Mouse (Mus musculus) embryonic facial prominence, embryonic 15.5 days (tissue): ENCODE results near the gene Cngb1. TPM values are rescaled to one million over a fixed set of nuclear protein-coding genes. Genes with fewer than 3 reads are reported as not detected.

Experiments used
- ATAC-seq: fragments of 200-750 bp; cut with Nextera tagmentation; 2 replicates; pipeline ENCODE4 v1.8.0; 2017; ENCODE audit warnings: low read depth, moderate TSS enrichment; ENCODE audit not compliant: insufficient number of reproducible peaks, low FRiP score, low TSS enrichment
- H3K27ac ChIP-seq: fragments of 300-500 bp; sonication (generic); replicated peaks from 2 replicates; pipeline ENCODE4 v1.5.1; 2015; ENCODE audit warnings: mild to moderate bottlenecking, inconsistent platforms
- H3K27me3 ChIP-seq: fragments of 300-500 bp; sonication (generic); 2 replicates; pipeline ENCODE4 v1.6.1; 2015; ENCODE audit warnings: inconsistent platforms
- H3K36me3 ChIP-seq: fragments of 300-500 bp; sonication (generic); 2 replicates; pipeline ENCODE4 v1.6.1; 2015; ENCODE audit warnings: mild to moderate bottlenecking, inconsistent platforms
- H3K4me1 ChIP-seq: fragments of 300-500 bp; sonication (generic); 2 replicates; pipeline ENCODE4 v1.6.1; 2015; ENCODE audit warnings: inconsistent platforms
- H3K4me2 ChIP-seq: fragments of 300-500 bp; sonication (generic); replicated peaks from 2 replicates; pipeline ENCODE4 v1.6.1; 2015; ENCODE audit warnings: mild to moderate bottlenecking, inconsistent platforms
- H3K4me3 ChIP-seq: fragments of 300-500 bp; sonication (generic); replicated peaks from 2 replicates; pipeline ENCODE4 v1.5.1; 2015; ENCODE audit warnings: mild to moderate bottlenecking, inconsistent platforms
- H3K9ac ChIP-seq: fragments of 300-500 bp; sonication (generic); 2 replicates; pipeline ENCODE4 v1.6.1; 2015; ENCODE audit warnings: inconsistent platforms
- H3K9me3 ChIP-seq: fragments of 300-500 bp; sonication (generic); replicated peaks from 2 replicates; pipeline ENCODE4 v1.6.1; 2016; ENCODE audit warnings: inconsistent platforms
- WGBS: fragments of 180-500 bp; shearing (Covaris S2); methylation state at CpG from one replicate; pipeline ENCODE4 v1.1.7; 2015; 5-methylcytosine and 5-hydroxymethylcytosine counted together
- polyA plus RNA-seq: library from polyadenylated mRNA; unstranded; fragments of >200 nt; fragmentation: Nextera tagmentation; extraction: Ambion mirVana; gene quantifications from 2 replicates; pipeline ENCODE4 v1.2.1, GENCODE M21; 2015

The Cngb1 gene
- polyA plus RNA-seq, 1 experiment from 2014 or later, result 0.94 TPM

DNA sequence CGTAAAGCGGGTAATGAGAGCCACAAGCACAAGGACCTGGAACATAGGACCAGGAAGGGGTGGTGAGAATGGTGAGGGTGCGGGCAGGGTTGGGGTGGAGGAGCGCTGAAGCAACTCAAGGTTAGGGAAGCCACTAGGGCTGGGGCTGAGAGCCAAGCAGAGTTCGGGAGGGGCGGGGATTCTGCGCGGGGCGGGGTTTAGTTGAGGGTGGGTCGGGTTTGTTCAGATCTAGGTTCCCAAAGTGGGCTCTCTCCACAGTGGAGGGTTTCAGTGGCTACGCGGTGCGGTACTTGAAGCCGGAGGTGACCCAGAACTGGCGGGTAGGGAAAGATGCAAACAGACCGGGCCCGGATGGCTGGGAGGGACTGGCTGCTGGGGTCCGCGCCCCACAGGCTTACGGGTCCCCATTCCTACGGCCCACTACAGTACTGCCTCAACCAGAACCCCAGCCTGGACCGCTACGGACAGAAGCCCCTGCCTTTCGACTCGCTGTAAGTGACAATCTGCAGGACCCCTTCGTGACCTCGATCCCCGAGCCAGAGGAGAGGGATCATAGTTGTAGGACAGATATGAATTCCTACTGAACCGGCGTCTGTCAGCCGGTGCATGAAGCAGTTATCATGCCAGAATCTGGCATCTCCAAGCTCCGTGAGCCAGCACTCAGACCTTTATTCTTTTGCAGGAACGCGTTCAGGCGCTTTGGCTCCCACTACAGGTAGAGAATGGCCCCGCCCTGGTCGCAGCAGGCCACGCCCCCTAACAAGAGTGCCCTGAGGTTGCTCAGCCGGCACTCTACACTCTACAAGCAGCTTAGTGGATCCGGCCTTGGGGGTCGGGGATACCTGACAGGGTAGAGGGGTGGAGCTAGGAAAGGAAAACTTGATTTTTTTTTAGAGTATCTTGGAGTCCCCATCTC, 14.1 kb upstream of the Cngb1 start:
- peak overlapping the region; percentile 41 for H3K4me3 ChIP-seq
- H3K27ac ChIP-seq, result no peak overlapping the region
- peak overlapping the region; percentile 94 for H3K4me2 ChIP-seq
- no peak overlapping the region for H3K9ac ChIP-seq
- H3K27me3 ChIP-seq, result no peaks in the 10 kb centered on the region
- H3K36me3 ChIP-seq, result peaks cover 12% of the 10 kb centered on the region
- H3K4me1 ChIP-seq, result peaks cover 16% of the 10 kb centered on the region
- ATAC-seq, result peak; percentile 67
- no peaks in the 10 kb centered on the region for H3K9me3 ChIP-seq
- 2% methylated on average over 41 of the region's 41 CpGs for WGBS

DNA sequence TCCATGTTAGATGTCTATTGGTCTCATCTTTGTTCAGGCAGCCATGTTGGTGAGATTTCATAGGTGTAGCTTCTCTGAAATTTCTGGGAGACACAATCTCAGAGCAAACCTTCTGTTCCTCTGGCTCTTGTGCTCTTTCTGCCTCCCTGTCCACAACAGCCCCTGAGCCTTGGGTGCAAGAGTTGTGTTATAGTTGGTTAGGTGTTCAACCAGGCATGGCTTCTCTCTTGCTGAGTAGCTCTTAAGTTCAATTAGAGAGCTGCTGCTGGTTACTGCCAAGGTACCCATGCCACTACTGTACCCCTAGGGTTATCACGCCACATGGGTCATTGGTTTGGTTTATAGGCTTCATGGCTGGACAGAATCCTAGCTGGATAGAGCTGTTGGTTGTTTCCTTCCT, 9.0 kb upstream of the Cngb1 start:
- 93% methylated on average over 1 of the region's 1 CpGs for WGBS
- Histone ChIP-seq H3K9me3 (no peaks in the 10 kb centered on the region), H3K36me3 (no peaks in the 10 kb centered on the region), H3K4me2 (no peak overlapping the region), H3K27ac (no peak overlapping the region), H3K4me3 (no peak overlapping the region), H3K4me1 (peaks cover 7% of the 10 kb centered on the region), H3K9ac (no peak overlapping the region), H3K27me3 (no peaks in the 10 kb centered on the region)
- no peak for ATAC-seq

DNA sequence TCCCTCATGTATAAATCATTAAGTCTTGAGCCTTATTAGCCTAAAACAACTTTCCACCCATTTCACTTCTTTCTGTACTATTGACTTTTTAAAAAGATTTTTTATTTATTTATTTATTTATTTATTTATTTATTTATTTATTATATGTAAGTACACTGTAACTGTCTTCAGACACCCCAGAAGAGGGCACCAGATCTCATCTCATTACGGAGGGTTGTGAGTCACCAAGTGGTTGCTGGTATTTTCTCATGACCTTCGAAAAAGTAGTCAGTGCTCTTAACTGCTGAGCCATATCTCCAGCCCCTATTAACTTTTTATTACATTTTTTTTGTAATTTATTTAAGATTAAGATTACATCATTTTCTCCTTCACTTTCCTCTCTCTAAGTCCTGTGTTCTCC, 8.3 kb upstream of the Cngb1 start:
- 67% methylated on average over 2 of the region's 2 CpGs for WGBS
- Histone ChIP-seq H3K4me2 (no peak overlapping the region), H3K9me3 (no peaks in the 10 kb centered on the region), H3K27me3 (no peaks in the 10 kb centered on the region), H3K9ac (no peak overlapping the region), H3K4me1 (0 out of 2 replicates have a peak, but pooled peaks cover under 1% of the 10 kb centered on the region), H3K4me3 (no peak overlapping the region), H3K36me3 (no peaks in the 10 kb centered on the region), H3K27ac (no peak overlapping the region)
- no peak for ATAC-seq

DNA sequence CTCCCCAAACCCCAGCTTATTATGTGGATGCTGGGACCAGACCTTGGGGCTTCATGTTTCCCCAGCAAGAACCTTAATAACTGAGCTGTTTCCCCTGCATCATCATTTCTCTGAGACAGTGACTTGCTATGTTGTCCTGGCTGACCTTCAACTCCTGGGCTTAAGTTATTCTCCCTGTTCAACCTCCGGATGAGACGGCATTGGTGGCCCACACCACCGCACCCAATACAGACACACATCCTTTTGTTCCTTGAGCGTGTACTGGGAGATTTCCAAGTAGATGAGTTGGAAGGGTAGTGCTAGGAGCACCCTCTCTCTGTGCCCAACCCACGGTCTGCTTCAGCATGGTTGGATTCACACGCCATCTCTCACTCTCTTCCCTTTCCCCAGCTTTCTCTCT, 7.5 kb upstream of the Cngb1 start:
- no peak overlapping the region for H3K9ac ChIP-seq
- no peak overlapping the region for H3K4me3 ChIP-seq
- no peak overlapping the region for H3K4me2 ChIP-seq
- H3K27ac ChIP-seq, result no peak overlapping the region
- 86% methylated on average over 6 of the region's 6 CpGs for WGBS
- no peaks in the 10 kb centered on the region for H3K36me3 ChIP-seq
- H3K9me3 ChIP-seq, result no peaks in the 10 kb centered on the region
- H3K4me1 ChIP-seq, result no peaks in the 10 kb centered on the region
- ATAC-seq, result no peak
- H3K27me3 ChIP-seq, result no peaks in the 10 kb centered on the region

DNA sequence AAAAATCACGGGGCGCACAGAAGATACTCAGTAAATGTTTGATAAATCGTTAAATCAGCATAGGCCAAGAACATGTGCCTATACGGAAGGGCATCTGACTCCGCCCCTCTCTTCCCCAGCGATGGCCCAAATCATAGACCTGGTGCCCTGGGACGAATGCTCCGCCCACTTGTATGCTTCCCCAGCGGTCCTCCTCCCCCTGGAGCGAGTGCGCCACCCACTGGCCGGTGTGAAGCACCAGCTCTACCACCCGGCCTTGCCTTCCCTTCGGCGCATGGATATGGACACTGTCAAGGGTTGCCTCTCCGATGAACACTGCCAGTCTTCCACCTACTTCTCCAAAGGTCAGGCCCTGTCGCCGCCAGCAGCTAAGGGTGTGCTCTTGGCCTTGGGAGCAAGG, 6.5 kb upstream of the Cngb1 start:
- H3K27me3 ChIP-seq, result no peaks in the 10 kb centered on the region
- WGBS, result 74% methylated on average over 18 of the region's 18 CpGs

DNA sequence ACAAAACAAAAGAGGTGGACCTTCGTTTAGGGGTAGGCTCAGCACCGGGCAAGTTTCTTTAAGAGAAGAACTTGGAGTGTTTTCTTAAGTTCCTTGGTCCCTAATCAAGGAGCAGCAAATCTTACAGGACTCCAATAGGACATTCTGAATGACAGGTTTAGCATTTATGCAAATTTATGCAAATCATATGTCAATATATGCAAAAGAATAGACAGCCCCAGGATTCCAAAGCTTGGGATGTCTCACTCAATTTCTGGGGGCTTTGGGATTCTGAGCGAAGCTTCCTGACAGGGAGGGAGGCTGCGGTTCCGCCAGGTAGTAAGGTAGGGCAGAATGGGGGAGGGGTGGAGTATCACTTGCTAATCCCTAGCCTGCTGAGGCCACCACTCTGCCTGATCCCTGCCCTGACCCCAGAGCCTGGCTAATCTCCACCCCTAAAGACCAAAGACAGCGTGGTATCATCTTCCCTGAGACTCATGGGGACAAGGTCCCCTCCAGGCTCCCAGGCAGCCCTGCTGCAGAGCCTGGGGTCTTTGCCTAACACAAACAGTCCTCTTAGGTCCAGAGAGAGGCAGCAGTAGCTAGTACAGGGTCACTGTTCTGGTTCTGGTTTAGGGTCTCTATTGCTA, 4.1 kb upstream of the Cngb1 start, which contains the start of gene Tepp:
Tepp (plus strand) TSS at position 225 of the 629 bp plus-strand sequence.
- 32% methylated on average over 6 of the region's 6 CpGs for WGBS
- H3K9ac ChIP-seq, result no peak within 1 kb of the TSS

More for the DNA sequence above, 6.5 kb upstream of the Cngb1 start:
- no peaks in the 10 kb centered on the region for H3K4me1 ChIP-seq
- H3K36me3 ChIP-seq, result no peaks in the 10 kb centered on the region
- no peaks in the 10 kb centered on the region for H3K9me3 ChIP-seq
- no peak overlapping the region for H3K27ac ChIP-seq
- no peak overlapping the region for H3K4me2 ChIP-seq
- H3K4me3 ChIP-seq, result no peak overlapping the region
- H3K9ac ChIP-seq, result no peak overlapping the region
- no peak for ATAC-seq

DNA sequence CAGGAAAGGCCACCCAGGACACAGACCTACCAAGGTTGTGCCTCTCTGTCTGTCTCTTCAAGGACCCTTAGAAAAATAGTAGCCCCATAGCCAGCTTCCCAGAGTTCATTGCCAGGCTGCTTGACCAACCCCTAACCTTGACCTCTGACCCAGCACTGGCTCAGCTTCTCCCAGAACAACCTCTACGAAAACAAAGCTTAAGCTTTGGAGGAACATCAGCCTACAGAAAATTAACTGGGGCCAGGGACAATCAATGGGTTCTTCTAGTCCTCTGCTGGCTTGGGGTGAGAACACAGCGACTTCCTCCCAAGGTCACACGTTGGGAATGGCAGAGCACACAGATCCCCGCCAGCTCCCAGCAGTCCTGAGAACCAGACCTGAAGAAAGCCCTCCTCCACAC, 859 bp downstream of the Cngb1 start:
- Histone ChIP-seq H3K9me3 (no peaks in the 10 kb centered on the region), H3K36me3 (no peaks in the 10 kb centered on the region), H3K27ac (no peak overlapping the region), H3K27me3 (no peaks in the 10 kb centered on the region), H3K4me2 (no peak overlapping the region), H3K4me3 (no peak overlapping the region), H3K4me1 (no peaks in the 10 kb centered on the region), H3K9ac (no peak overlapping the region)
- no peak for ATAC-seq
- 64% methylated on average over 4 of the region's 4 CpGs for WGBS

More for the DNA sequence above, 4.1 kb upstream of the Cngb1 start, which contains the start of gene Tepp:
- Histone ChIP-seq H3K27ac (no peak within 1 kb of the TSS), H3K4me3 (no peak within 1 kb of the TSS), H3K4me1 (no peaks in the 10 kb centered on the region), H3K9me3 (no peaks in the 10 kb centered on the region), H3K27me3 (no peaks in the 10 kb centered on the region), H3K4me2 (no peak within 1 kb of the TSS), H3K36me3 (no peaks in the 10 kb centered on the region)
- no peak for ATAC-seq

DNA sequence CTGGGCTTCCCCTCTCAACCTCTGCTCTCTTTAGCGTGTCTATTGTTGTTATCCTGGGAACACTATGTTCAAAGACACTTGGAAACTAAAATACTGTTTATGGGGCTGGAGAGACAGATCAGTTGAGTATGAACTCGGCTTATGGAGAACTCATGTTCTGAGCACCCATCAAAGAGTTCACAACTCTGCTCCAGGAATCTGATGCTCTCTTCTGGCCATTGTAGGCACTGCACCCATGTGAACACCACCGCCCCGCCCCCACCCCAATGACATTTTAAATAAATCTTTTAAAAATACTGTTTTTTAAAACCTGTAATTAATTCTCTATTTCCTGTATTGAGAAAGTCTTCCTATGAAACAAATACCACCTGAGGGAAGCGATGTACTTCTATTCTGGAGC, 4.0 kb downstream of the Cngb1 start:
- H3K27me3 ChIP-seq, result no peaks in the 10 kb centered on the region
- no peaks in the 10 kb centered on the region for H3K9me3 ChIP-seq
- no peak overlapping the region for H3K27ac ChIP-seq
- H3K36me3 ChIP-seq, result no peaks in the 10 kb centered on the region
- WGBS, result 16% methylated on average over 5 of the region's 5 CpGs
- H3K4me2 ChIP-seq, result no peak overlapping the region
- ATAC-seq, result no peak
- no peak overlapping the region for H3K4me3 ChIP-seq
- no peak overlapping the region for H3K9ac ChIP-seq
- no peaks in the 10 kb centered on the region for H3K4me1 ChIP-seq

DNA sequence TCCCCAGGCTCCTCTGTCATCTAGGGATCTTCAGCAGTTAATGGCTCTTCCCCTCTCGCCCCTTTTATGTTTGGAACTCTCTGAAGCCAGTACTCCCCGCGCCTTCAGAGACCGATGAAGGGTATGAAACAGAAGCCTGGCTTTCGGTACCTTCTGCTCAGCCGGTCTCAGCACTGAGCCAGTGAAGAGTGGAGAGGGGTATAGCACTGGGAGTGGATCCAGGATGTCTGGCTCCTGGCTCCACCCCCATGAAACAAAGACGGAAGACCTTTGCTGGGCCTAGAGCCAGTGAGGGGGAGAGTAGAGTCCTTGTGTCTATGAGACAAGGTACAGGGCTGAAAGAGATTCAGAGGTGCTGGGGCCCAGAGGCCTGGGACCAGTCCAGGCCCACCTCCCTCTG, 12.5 kb downstream of the Cngb1 start:
- H3K4me3 ChIP-seq, result no peak overlapping the region
- no peak overlapping the region for H3K27ac ChIP-seq
- no peaks in the 10 kb centered on the region for H3K36me3 ChIP-seq
- H3K9me3 ChIP-seq, result no peaks in the 10 kb centered on the region
- ATAC-seq, result peak; percentile 40; the same call in 1 of the 2 replicates
- no peaks in the 10 kb centered on the region; the same call in 1 of the 2 replicates for H3K4me1 ChIP-seq
- no peak overlapping the region for H3K9ac ChIP-seq
- no peaks in the 10 kb centered on the region for H3K27me3 ChIP-seq
- 50% methylated on average over 7 of the region's 7 CpGs for WGBS
- H3K4me2 ChIP-seq, result peak overlapping the region; percentile 6; the same call in 1 of the 2 replicates

DNA sequence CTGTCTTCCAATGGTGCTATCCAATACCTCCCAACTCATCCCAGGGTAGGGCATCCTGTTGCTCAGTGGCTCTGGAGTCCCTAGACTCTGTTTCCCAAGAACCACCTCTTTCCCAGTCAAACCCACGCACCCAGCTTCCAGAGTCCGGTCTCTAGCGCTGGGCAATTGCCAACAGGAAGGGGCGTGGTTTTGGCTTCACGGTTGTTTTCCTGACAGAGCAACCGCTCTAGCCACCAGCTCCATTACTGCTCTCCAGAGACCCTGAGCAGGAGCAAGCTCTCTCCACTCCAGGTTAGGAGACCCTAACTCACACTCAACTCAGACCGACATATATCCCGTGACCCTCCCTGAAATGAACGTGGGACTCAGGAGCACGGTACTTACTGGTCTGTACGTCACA, 13.2 kb downstream of the Cngb1 start:
- no peak for ATAC-seq
- no peaks in the 10 kb centered on the region for H3K27me3 ChIP-seq
- H3K4me3 ChIP-seq, result no peak overlapping the region
- no peak overlapping the region for H3K9ac ChIP-seq
- H3K4me2 ChIP-seq, result peak overlapping the region; percentile 6; the same call in 1 of the 2 replicates
- WGBS, result 60% methylated on average over 11 of the region's 11 CpGs
- no peaks in the 10 kb centered on the region for H3K9me3 ChIP-seq
- H3K4me1 ChIP-seq, result no peaks in the 10 kb centered on the region; the same call in 1 of the 2 replicates
- no peaks in the 10 kb centered on the region for H3K36me3 ChIP-seq
- no peak overlapping the region for H3K27ac ChIP-seq

DNA sequence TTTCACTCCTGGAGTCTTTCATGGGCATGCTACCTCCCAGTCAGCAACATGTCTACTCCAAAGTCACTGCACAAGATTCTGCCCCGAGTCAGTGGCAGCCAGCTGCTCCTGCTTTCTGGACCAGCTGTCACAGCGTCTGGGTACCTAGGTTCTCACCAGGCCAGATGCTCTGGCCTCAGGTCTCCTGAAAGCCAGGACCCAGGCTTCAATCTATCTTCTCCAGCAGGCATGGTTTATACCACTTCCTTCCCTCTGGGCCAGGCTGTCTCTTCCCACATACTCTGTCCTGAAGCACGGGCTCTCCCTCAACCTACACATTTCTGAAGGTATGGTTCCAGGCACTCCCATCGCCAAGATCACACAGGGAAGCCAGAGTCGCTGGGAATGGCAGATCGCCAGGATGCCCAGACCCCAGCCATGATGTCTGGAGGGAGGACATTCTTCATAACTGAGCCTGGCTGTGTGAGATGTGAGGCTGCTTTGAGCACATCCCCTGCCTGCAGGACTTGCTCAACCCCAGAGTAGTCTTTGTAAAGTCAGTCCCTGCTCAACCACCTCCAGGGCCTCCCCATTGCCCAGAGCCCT, 17.2 kb downstream of the Cngb1 start:
- Histone ChIP-seq H3K4me3 (no peak overlapping the region), H3K4me1 (no peaks in the 10 kb centered on the region; the same call in 1 of the 2 replicates), H3K27ac (no peak overlapping the region), H3K9me3 (no peaks in the 10 kb centered on the region), H3K9ac (no peak overlapping the region), H3K36me3 (no peaks in the 10 kb centered on the region), H3K27me3 (no peaks in the 10 kb centered on the region), H3K4me2 (no peak overlapping the region)
- ATAC-seq, result no peak
- 49% methylated on average over 6 of the region's 6 CpGs for WGBS
